ENCODE assay signal across 23 mouse cellular contexts in the genomic region with DNA sequence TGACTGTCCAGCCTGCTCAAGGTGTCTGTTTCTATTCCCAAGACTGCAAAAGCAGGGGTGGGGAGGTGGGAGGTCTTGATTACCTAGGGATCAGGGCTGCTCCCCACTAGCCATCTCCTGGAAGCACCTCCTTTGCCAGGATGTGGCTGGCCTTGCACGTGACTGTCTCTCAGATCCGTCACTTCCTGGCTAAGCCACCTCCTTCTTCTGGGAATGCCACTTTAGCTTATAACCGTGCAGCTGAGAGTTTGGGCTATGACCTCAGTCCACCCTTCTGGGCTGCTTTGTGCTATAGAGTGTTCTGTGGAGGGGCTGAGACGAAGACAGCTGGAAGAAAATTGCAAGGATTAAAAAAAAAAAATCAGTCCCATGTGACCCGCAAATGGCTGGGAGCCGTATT. TPM values are rescaled to one million over a fixed set of nuclear protein-coding genes. Genes with fewer than 3 reads are reported as not detected.
DNase-seq lines count a peak whose midpoint lies in the region; TF ChIP-seq lines count a peak whose summit lies in the region.
"Had no signal": no experiment of that assay in that cellular context is flagged by ENCODE, and none has a peak within 500 bp of the region (broad histone marks: within the 10 kb centered on the region; RNA-seq: fewer than 3 reads in every experiment).

No protein-coding gene starts in this region.

- no peaks in the 10 kb centered on the region for H3K36me3 ChIP-seq in heart, adult 2 months (ENCODE audit: control insufficient read depth, insufficient read depth, low read length)
- no peaks in the 10 kb centered on the region for H3K36me3 ChIP-seq in heart, embryonic 10.5 days
- H3K36me3 ChIP-seq: embryonic facial prominence, embryonic 15.5 days; forebrain, embryonic 12.5 days; neural tube, embryonic 13.5 days had no signal

- H3K4me1 ChIP-seq in heart, adult 2 months (ENCODE audit: control insufficient read depth, insufficient read depth, low read length): peaks cover 4% of the 10 kb centered on the region
- H3K4me1 ChIP-seq in heart, embryonic 10.5 days: peaks cover 48% of the 10 kb centered on the region
- H3K4me1 ChIP-seq: embryonic facial prominence, embryonic 15.5 days; forebrain, embryonic 12.5 days; neural tube, embryonic 13.5 days had no signal

- DNase-seq in heart, adult 2 months: peak in 1 of 2 experiments; percentile 55
- DNase-seq in heart, postnatal 25 days (ENCODE audit: low spot score): no peak
- DNase-seq in R1 (ENCODE audit: low read depth, low spot score): peak; percentile 53
- DNase-seq in heart, embryonic 10.5 days (ENCODE audit: low spot score): peak; percentile 85
- peak; percentile 67 to 70 for DNase-seq in heart, postnatal 10 days
- no peak for DNase-seq in kidney, adult 8-10 months
- DNase-seq in embryo, embryonic 9.5 days (ENCODE audit: extremely low spot score): no peak
- DNase-seq: adrenal gland, postnatal 36 days; cerebellum, adult 9-10 months; kidney, adult 2 months; liver; lung, adult 18-20 months; right cerebral cortex, postnatal 25 days; thymus, postnatal 14 days had no signal

- H3K9me3 ChIP-seq in heart, embryonic 10.5 days: no peaks in the 10 kb centered on the region
- H3K9me3 ChIP-seq: embryonic facial prominence, embryonic 15.5 days; forebrain, embryonic 12.5 days; neural tube, embryonic 13.5 days had no signal

- H3K4me3 ChIP-seq in heart, adult 2 months: peak overlapping the region; percentile 12; the same call in 1 of the 2 replicates
- H3K4me3 ChIP-seq in heart, embryonic 10.5 days: no peak overlapping the region
- H3K4me3 ChIP-seq: embryonic facial prominence, embryonic 15.5 days; forebrain, embryonic 12.5 days; neural tube, embryonic 13.5 days had no signal

- no peaks in the 10 kb centered on the region for H3K79me2 ChIP-seq in heart, adult 2 months (replicated peaks; ENCODE audit: control insufficient read depth, insufficient read depth, low read length)

- peak; percentile 74 for TF ChIP-seq POLR2A in heart, adult 2 months (IDR thresholded peaks at IDR 0.05; ENCODE audit: insufficient read depth, low read depth, low read length)

- peak overlapping the region; percentile 76 for H3K27ac ChIP-seq in heart, adult 2 months
- peak overlapping the region; percentile 79 for H3K27ac ChIP-seq in heart, embryonic 10.5 days
- H3K27ac ChIP-seq: embryonic facial prominence, embryonic 15.5 days; forebrain, embryonic 12.5 days; neural tube, embryonic 13.5 days had no signal

- TF ChIP-seq EP300 in heart, adult 2 months (IDR thresholded peaks at IDR 0.05; ENCODE audit: insufficient read depth, low read depth, low read length): 0 out of 2 replicates have a peak, but pooled peaks have one; percentile 10

- TF ChIP-seq CTCF in heart, adult 2 months (IDR thresholded peaks at IDR 0.05): no peak

- intact Hi-C loops in heart, adult 2 months (cut with DNase I): loop anchor here (2.0 kb wide), 1 partner anchor 22 kb away; a partner anchor contains a TSS
- intact Hi-C loops in heart, postnatal 25 days (cut with DNase I): loop anchor here (5.0 kb wide), 1 partner anchor 100 kb away; no protein-coding TSS in a partner anchor
- intact Hi-C loops in heart, postnatal 10 days (cut with DNase I): loop anchor here (1.0 kb wide), 1 partner anchor 23 kb away; a partner anchor contains a TSS

- peak overlapping the region; percentile 8; the same call in 1 of the 2 replicates for H3K9ac ChIP-seq in heart, adult 2 months (ENCODE audit: low read depth, low read length)
- H3K9ac ChIP-seq: embryonic facial prominence, embryonic 15.5 days; forebrain, embryonic 12.5 days; neural tube, embryonic 13.5 days had no signal

- no peaks in the 10 kb centered on the region for H3K27me3 ChIP-seq in heart, adult 2 months (ENCODE audit: control insufficient read depth, insufficient read depth, low read length)
- 0 out of 2 replicates have a peak, but pooled peaks cover 11% of the 10 kb centered on the region for H3K27me3 ChIP-seq in heart, embryonic 10.5 days (ENCODE audit: insufficient read depth, poor library complexity, severe bottlenecking)
- H3K27me3 ChIP-seq: embryonic facial prominence, embryonic 15.5 days; forebrain, embryonic 12.5 days; neural tube, embryonic 13.5 days had no signal

- WGBS in heart, adult 2 months: 30% methylated on average over 6 of the region's 6 CpGs
- whole genome bisulfite sequencing in heart, embryonic 10.5 days: 57% methylated on average over 6 of the region's 6 CpGs

RNA-seq across cellular contexts. Expression of a gene that starts 22.1 kb away (rescaled TPM):
- 10 to 100 TPM; 38.9 to 41.9 TPM for total RNA-seq in heart, adult 2 months (2021)
- polyA plus RNA-seq in heart, adult 2 months (2012; rRNA removed): 41.2 and 42.3 TPM in 2 replicates
- 10 to 100 TPM; 36.4 to 39.3 TPM for total RNA-seq in heart, postnatal 25 days (2021)
- polyA plus RNA-seq in heart, embryonic 10.5 days (2016; fragmentation: Nextera tagmentation; extraction: Ambion mirVana): 13.6 and 18.5 TPM in 2 replicates
- 10 to 100 TPM; 47.0 to 49.5 TPM for total RNA-seq in heart, postnatal 10 days (2021)

RNA-seq across cellular contexts. Expression of a gene that starts 22.8 kb away (rescaled TPM):
- 100 to 1,000 TPM; 117 to 262 TPM for total RNA-seq in heart, adult 2 months (2021)
- polyA plus RNA-seq in heart, adult 2 months (2012; rRNA removed): 204 and 212 TPM in 2 replicates
- total RNA-seq in heart, postnatal 25 days (2021): 100 to 1,000 TPM; 169 to 448 TPM
- polyA plus RNA-seq in heart, embryonic 10.5 days (2016; fragmentation: Nextera tagmentation; extraction: Ambion mirVana): 124 and 308 TPM in 2 replicates
- 100 to 1,000 TPM; 204 to 360 TPM for total RNA-seq in heart, postnatal 10 days (2021)
- total RNA-seq: granulocyte monocyte progenitor cell, adult 5-6 weeks; left cerebral cortex, postnatal 36 days; megakaryocyte-erythroid progenitor cell, adult 5-6 weeks; MEL; monocyte, adult 5-6 weeks had no signal
- polyA plus RNA-seq: CD4-positive, CD25-positive, alpha-beta regulatory T cell, adult 4 months; forebrain, embryonic 12.5 days; kidney, adult 2 months had no signal

RNA-seq across cellular contexts. Expression of a gene that starts 26.2 kb away (rescaled TPM):
- total RNA-seq in heart, adult 2 months (2021): 10 to 100 TPM; 62.4 to 65.8 TPM
- polyA plus RNA-seq in heart, adult 2 months (2012; rRNA removed): 88.6 and 123 TPM in 2 replicates
- total RNA-seq in heart, postnatal 25 days (2021): 10 to 100 TPM; 79.5 to 97.6 TPM
- polyA plus RNA-seq in heart, embryonic 10.5 days (2016; fragmentation: Nextera tagmentation; extraction: Ambion mirVana): 40.8 and 44.9 TPM in 2 replicates
- total RNA-seq in heart, postnatal 10 days (2021): 100 to 1,000 TPM in 1 of 2 experiments, 10 to 100 TPM in 1; 97.7 to 104 TPM

RNA-seq across cellular contexts. Expression of a gene that starts 37.7 kb away (rescaled TPM):
- 1,000 to 10,000 TPM; 1,237 to 1,820 TPM for total RNA-seq in heart, adult 2 months (2021)
- 4,085 and 4,474 TPM in 2 replicates for polyA plus RNA-seq in heart, adult 2 months (2012; rRNA removed)
- 1,000 to 10,000 TPM; 2,183 to 2,475 TPM for total RNA-seq in heart, postnatal 25 days (2021)
- 2,404 and 4,482 TPM in 2 replicates for polyA plus RNA-seq in heart, embryonic 10.5 days (2016; fragmentation: Nextera tagmentation; extraction: Ambion mirVana)
- 1,000 to 10,000 TPM in 1 of 2 experiments, 100 to 1,000 TPM in 1; 613 to 1,804 TPM for total RNA-seq in heart, postnatal 10 days (2021)
- total RNA-seq: adrenal gland, postnatal 36 days; granulocyte monocyte progenitor cell, adult 5-6 weeks; left cerebral cortex, postnatal 36 days; megakaryocyte-erythroid progenitor cell, adult 5-6 weeks; MEL; monocyte, adult 5-6 weeks had no signal
- polyA plus RNA-seq: CD4-positive, CD25-positive, alpha-beta regulatory T cell, adult 4 months had no signal

RNA-seq across cellular contexts. Expression of a gene that starts 58.3 kb away (rescaled TPM):
- 100 to 1,000 TPM; 626 to 697 TPM for total RNA-seq in heart, adult 2 months (2021)
- polyA plus RNA-seq in heart, adult 2 months (2012; rRNA removed): 395 and 619 TPM in 2 replicates
- total RNA-seq in heart, postnatal 25 days (2021): 100 to 1,000 TPM; 689 to 706 TPM
- 65.7 and 126 TPM in 2 replicates for polyA plus RNA-seq in heart, embryonic 10.5 days (2016; fragmentation: Nextera tagmentation; extraction: Ambion mirVana)
- 100 to 1,000 TPM; 583 to 610 TPM for total RNA-seq in heart, postnatal 10 days (2021)

Comparison
In these comparisons a context has a peak if more than half of its experiments do, and no peak if none do; other contexts are left out.
1. DNase-seq: peak in R1 (single experiment), heart, embryonic 10.5 days (single experiment) and heart, postnatal 10 days (2 of 2); none in heart, postnatal 25 days (single experiment), kidney, adult 8-10 months (0 of 2) and embryo, embryonic 9.5 days (single experiment).